Mouse (Mus musculus) v-Abl transformed pro-B cells (cell line): Measurements from ENCODE around the gene 1700122O11Rik.

Experiments used
- in situ Hi-C, 2 experiments: fragments of 400-800 bp; cut with MboI; formaldehyde crosslinking; loops; one replicate each; pipeline ENCODE4 v1.15.1; 2025; ENCODE audit not compliant: unreplicated experiment in 2 of 2

The 1700122O11Rik gene

GRCm38 (mm10) chr17:48031521-48032430 lies 6.3 kb downstream of the 1700122O11Rik start:
- in situ Hi-C loops, result no loop called here

DNA sequence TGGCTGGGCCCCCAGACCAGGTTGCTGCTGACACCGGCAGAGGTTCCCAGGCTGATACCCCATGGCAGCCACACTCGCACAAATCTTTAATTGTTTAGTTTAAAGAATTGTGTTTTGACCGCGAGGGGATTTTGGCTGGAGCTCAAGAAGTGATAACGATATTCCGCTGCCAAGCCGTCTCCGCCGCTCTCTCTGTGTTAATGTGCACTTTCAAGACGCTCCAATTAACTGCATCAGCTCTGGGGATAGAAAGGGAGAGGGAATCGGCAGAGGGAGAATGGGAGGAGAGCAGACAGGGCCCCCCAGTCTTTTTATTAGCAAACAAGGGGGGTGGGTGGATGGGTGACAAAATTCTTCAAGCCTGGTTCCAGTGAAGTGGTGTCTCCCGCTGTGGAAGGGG lies 8.9 kb downstream of the 1700122O11Rik start:
- in situ Hi-C loops, result loop anchor here in 1 of 2 experiments (5.0 kb wide), 1 partner anchor 52 kb away; no protein-coding TSS in a partner anchor

GRCm38 (mm10) chr17:48028250-48028649 lies 9.8 kb downstream of the 1700122O11Rik start:
- in situ Hi-C loops, result loop anchor here in 1 of 2 experiments (5.0 kb wide), 1 partner anchor 51 kb away; no protein-coding TSS in a partner anchor

GRCm38 (mm10) chr17:48027677-48028076 lies 10.4 kb downstream of the 1700122O11Rik start:
- in situ Hi-C loops, result loop anchor here in 1 of 2 experiments (5.0 kb wide), 1 partner anchor 50 kb away; no protein-coding TSS in a partner anchor

- in situ Hi-C loops, result loop anchor here in 1 of 2 experiments (5.0 kb wide), 1 partner anchor 50 kb away; no protein-coding TSS in a partner anchor
These were observed 11.1 kb downstream of the 1700122O11Rik start for GRCm38 (mm10) chr17:48027019-48027418.

- in situ Hi-C loops, result no loop called here
These were observed 14.0 kb downstream of the 1700122O11Rik start for GRCm38 (mm10) chr17:48024045-48024444.

DNA sequence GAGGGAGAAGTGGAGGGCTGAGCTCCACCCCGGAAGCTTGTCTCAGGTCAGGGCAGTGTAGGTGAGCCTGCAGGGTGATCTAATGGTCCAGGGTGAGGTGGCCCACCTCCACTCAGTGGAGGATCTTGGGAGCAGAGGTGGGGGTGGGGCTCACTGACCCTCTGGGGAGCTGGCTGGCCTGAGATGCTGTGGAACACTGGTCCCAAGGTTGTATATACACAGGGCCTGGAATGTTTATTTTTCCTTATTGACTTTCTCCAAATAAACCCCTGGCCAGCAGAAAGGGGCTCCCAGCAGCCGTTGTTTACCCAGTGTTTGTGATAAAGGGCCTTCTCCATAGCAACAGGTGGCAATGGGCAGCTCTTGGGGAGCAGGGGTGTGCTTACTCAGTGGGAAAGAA lies 18.5 kb downstream of the 1700122O11Rik start:
- in situ Hi-C loops, result no loop called here

- in situ Hi-C loops, result no loop called here
These were observed 21.5 kb downstream of the 1700122O11Rik start for GRCm38 (mm10) chr17:48016566-48016965.

GRCm38 (mm10) chr17:48012561-48012960 lies 25.5 kb downstream of the 1700122O11Rik start:
- in situ Hi-C loops, result no loop called here

GRCm38 (mm10) chr17:48011105-48011504 lies 27.0 kb downstream of the 1700122O11Rik start:
- in situ Hi-C loops, result no loop called here

- in situ Hi-C loops, result no loop called here
These were observed 27.8 kb downstream of the 1700122O11Rik start for GRCm38 (mm10) chr17:48010283-48010682.

- in situ Hi-C loops, result no loop called here
These were observed 32.3 kb downstream of the 1700122O11Rik start for GRCm38 (mm10) chr17:48005816-48006215.

DNA sequence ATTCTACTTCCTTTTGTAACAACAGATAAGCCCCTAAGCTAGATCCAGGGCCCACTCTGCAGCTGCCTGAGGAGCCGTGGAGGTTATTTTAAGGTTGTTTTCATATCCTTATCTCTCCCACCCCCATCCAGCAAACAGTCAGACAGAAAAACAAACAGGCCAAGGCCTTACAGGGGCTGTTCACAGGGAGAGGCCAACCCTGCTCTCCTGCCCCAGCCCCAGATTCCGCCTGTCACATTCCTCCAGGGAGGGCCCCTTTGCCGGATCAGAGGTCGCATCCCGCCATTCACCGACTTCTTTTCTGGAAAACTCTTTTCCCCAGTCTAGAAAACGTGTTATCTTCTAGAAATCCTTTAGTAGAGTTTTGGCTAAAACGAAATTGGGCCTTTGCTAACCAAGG lies 33.0 kb downstream of the 1700122O11Rik start:
- in situ Hi-C loops, result no loop called here

- in situ Hi-C loops, result no loop called here
These were observed 33.5 kb downstream of the 1700122O11Rik start for GRCm38 (mm10) chr17:48004619-48005018.

GRCm38 (mm10) chr17:48002486-48002885 lies 35.6 kb downstream of the 1700122O11Rik start:
- in situ Hi-C loops, result no loop called here

- in situ Hi-C loops, result no loop called here
These were observed 36.3 kb downstream of the 1700122O11Rik start for GRCm38 (mm10) chr17:48001586-48002361.

DNA sequence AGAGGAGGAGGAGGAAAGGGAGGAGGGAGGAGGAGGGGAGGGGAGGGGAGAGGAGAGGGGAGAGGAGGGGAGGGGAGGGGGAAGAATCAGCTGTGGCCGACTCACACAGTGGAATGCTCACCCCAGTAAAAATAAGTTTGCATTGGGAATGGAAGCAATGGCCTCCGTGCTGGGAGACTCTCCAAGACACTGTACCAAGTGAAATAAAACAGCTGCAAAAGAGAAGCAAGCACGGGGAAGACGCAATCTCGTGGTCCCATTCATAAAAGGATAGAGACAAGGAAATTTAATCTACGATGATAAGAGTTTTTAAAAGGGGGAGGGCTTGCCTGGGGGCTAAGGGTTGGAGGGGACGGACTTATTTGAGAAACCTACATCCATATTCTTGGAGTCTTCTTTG lies 36.9 kb downstream of the 1700122O11Rik start:
- in situ Hi-C loops, result no loop called here

GRCm38 (mm10) chr17:47999812-48000211 lies 38.3 kb downstream of the 1700122O11Rik start:
- in situ Hi-C loops, result no loop called here

DNA sequence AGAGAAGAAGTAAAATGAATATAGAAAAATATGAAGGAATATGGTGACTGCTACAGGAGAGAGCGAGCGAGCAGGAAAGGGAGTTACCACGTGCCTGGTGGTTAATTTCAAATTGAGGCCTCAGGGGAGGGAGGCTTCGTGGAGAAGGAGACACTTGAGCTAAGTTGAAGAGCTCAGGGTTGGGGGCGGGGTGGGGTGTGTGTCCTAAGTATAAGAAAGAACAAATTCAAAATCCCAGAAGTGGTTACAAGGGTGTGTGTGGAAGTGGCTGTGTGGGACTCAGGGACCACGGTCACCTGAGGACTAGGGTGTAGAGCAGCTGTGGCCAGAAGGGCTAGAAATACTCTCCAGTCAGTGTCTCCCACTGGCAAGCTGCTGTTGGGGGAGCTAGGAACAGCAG lies 38.7 kb downstream of the 1700122O11Rik start:
- in situ Hi-C loops, result no loop called here

GRCm38 (mm10) chr17:47997806-47998205 lies 40.3 kb downstream of the 1700122O11Rik start:
- in situ Hi-C loops, result no loop called here
